Mouse (Mus musculus) forebrain, embryonic 10.5 days (tissue): Measurements from ENCODE around the gene Cav1. TPM values are rescaled to one million over a fixed set of nuclear protein-coding genes. Genes with fewer than 3 reads are reported as not detected.

Source experiments
- DNase-seq: peaks from one replicate; pipeline ENCODE4 v3.0.0-alpha.2; 2017; ENCODE audit warnings: low spot score; ENCODE audit errors: extremely low spot score
- H3K27ac ChIP-seq: fragments of 300-500 bp; sonication (generic); 2 replicates; pipeline ENCODE4 v1.5.1; 2016; ENCODE audit warnings: mild to moderate bottlenecking
- H3K27me3 ChIP-seq: fragments of 300-500 bp; sonication (generic); 2 replicates; pipeline ENCODE4 v1.6.1; 2016; ENCODE audit warnings: mild to moderate bottlenecking; ENCODE audit not compliant: poor library complexity, severe bottlenecking
- H3K36me3 ChIP-seq: fragments of 300-500 bp; sonication (generic); replicated peaks from 2 replicates; pipeline ENCODE4 v1.6.1; 2016; ENCODE audit warnings: mild to moderate bottlenecking, moderate library complexity
- H3K4me1 ChIP-seq: fragments of 300-500 bp; sonication (generic); 2 replicates; pipeline ENCODE4 v1.6.1; 2016
- H3K4me3 ChIP-seq: fragments of 300-500 bp; sonication (generic); 2 replicates; pipeline ENCODE4 v1.5.1; 2016; ENCODE audit warnings: mild to moderate bottlenecking, moderate library complexity
- H3K9me3 ChIP-seq: fragments of 300-500 bp; sonication (generic); 2 replicates; pipeline ENCODE4 v1.6.1; 2016; ENCODE audit warnings: mild to moderate bottlenecking, moderate library complexity
- WGBS: fragments of 180-500 bp; shearing (Covaris S2); methylation state at CpG from one replicate; pipeline ENCODE4 v1.1.7; 2016; 5-methylcytosine and 5-hydroxymethylcytosine counted together
- polyA plus RNA-seq: library from polyadenylated mRNA; unstranded; fragments of >200 nt; fragmentation: Nextera tagmentation; extraction: Ambion mirVana; gene quantifications from 2 replicates; pipeline ENCODE4 v1.2.1, GENCODE M21; 2016

Cav1 gene
- 4.7 and 5.6 TPM in 2 replicates for polyA plus RNA-seq

- Histone ChIP-seq H3K27me3 (peaks cover 57% of the 10 kb centered on the region), H3K36me3 (no peaks in the 10 kb centered on the region), H3K9me3 (no peaks in the 10 kb centered on the region), H3K4me3 (peak within 1 kb of the TSS; percentile 58), H3K27ac (peak within 1 kb of the TSS; percentile 51), H3K4me1 (peaks cover 24% of the 10 kb centered on the region)
- under 1% methylated on average over 26 of the region's 26 CpGs for WGBS
- peak; percentile 64 for DNase-seq
Measured at GRCm38 (mm10) chr6:17305954-17306601, at the start of gene Cav1. Cav1 (plus strand) TSS chr6:17306335.

- H3K27ac ChIP-seq, result no peak overlapping the region
- WGBS, result 91% methylated on average over 1 of the region's 1 CpGs
- no peak overlapping the region for H3K4me3 ChIP-seq
Measured at GRCm38 (mm10) chr6:17258142-17258541, 48.0 kb upstream of the Cav1 start.

GRCm38 (mm10) chr6:17258911-17259310 lies 47.2 kb upstream of the Cav1 start:
- Histone ChIP-seq H3K27me3 (no peaks in the 10 kb centered on the region), H3K27ac (no peak overlapping the region), H3K9me3 (no peaks in the 10 kb centered on the region), H3K4me3 (no peak overlapping the region), H3K4me1 (no peaks in the 10 kb centered on the region), H3K36me3 (no peaks in the 10 kb centered on the region)
- no peak for DNase-seq
- 95% methylated on average over 1 of the region's 1 CpGs for WGBS

More at GRCm38 (mm10) chr6:17258142-17258541, 48.0 kb upstream of the Cav1 start:
- no peaks in the 10 kb centered on the region for H3K4me1 ChIP-seq
- H3K36me3 ChIP-seq, result no peaks in the 10 kb centered on the region
- no peaks in the 10 kb centered on the region for H3K9me3 ChIP-seq
- no peak for DNase-seq
- H3K27me3 ChIP-seq, result no peaks in the 10 kb centered on the region

GRCm38 (mm10) chr6:17262786-17263185 lies 43.3 kb upstream of the Cav1 start:
- Histone ChIP-seq H3K9me3 (no peaks in the 10 kb centered on the region), H3K27me3 (no peaks in the 10 kb centered on the region), H3K4me3 (no peak overlapping the region), H3K4me1 (no peaks in the 10 kb centered on the region), H3K36me3 (no peaks in the 10 kb centered on the region), H3K27ac (no peak overlapping the region)
- DNase-seq, result no peak
- 59% methylated on average over 2 of the region's 2 CpGs for WGBS

- no peak for DNase-seq
- Histone ChIP-seq H3K36me3 (no peaks in the 10 kb centered on the region), H3K27ac (no peak overlapping the region), H3K9me3 (no peaks in the 10 kb centered on the region), H3K27me3 (no peaks in the 10 kb centered on the region), H3K4me1 (no peaks in the 10 kb centered on the region), H3K4me3 (no peak overlapping the region)
- WGBS, result 82% methylated on average over 4 of the region's 4 CpGs
Measured at GRCm38 (mm10) chr6:17265043-17265442, 41.1 kb upstream of the Cav1 start.

- Histone ChIP-seq H3K9me3 (no peaks in the 10 kb centered on the region), H3K27me3 (no peaks in the 10 kb centered on the region), H3K4me3 (no peak overlapping the region), H3K4me1 (no peaks in the 10 kb centered on the region), H3K27ac (no peak overlapping the region), H3K36me3 (no peaks in the 10 kb centered on the region)
- no peak for DNase-seq
- WGBS, result 87% methylated on average over 3 of the region's 3 CpGs
Measured at GRCm38 (mm10) chr6:17266466-17266865, 39.7 kb upstream of the Cav1 start.

GRCm38 (mm10) chr6:17278366-17278765 lies 27.8 kb upstream of the Cav1 start:
- Histone ChIP-seq H3K36me3 (no peaks in the 10 kb centered on the region), H3K27me3 (peaks cover 33% of the 10 kb centered on the region)

GRCm38 (mm10) chr6:17280939-17281756 lies 25.0 kb upstream of the Cav1 start, which contains the start of gene Cav2:
Cav2 (plus strand) TSS chr6:17281185.
- peak within 1 kb of the TSS; percentile 86 for H3K27ac ChIP-seq
- WGBS, result 1% methylated on average over 40 of the region's 40 CpGs

More at GRCm38 (mm10) chr6:17278366-17278765, 27.8 kb upstream of the Cav1 start:
- 87% methylated on average over 3 of the region's 3 CpGs for WGBS
- Histone ChIP-seq H3K4me1 (peaks cover 16% of the 10 kb centered on the region), H3K27ac (no peak overlapping the region), H3K9me3 (no peaks in the 10 kb centered on the region), H3K4me3 (no peak overlapping the region)
- no peak for DNase-seq

GRCm38 (mm10) chr6:17281757-17282092 lies 24.4 kb upstream of the Cav1 start:
- H3K4me3 ChIP-seq, result peak overlapping the region; percentile 67
- H3K27ac ChIP-seq, result peak overlapping the region; percentile 86; the same call in 1 of the 2 replicates
- H3K36me3 ChIP-seq, result no peaks in the 10 kb centered on the region
- no peaks in the 10 kb centered on the region for H3K9me3 ChIP-seq
- WGBS, result 29% methylated on average over 8 of the region's 8 CpGs
- H3K27me3 ChIP-seq, result peaks cover 33% of the 10 kb centered on the region
- no peak for DNase-seq
- H3K4me1 ChIP-seq, result peaks cover 21% of the 10 kb centered on the region

More at GRCm38 (mm10) chr6:17280939-17281756, 25.0 kb upstream of the Cav1 start, which contains the start of gene Cav2:
- Histone ChIP-seq H3K27me3 (peaks cover 33% of the 10 kb centered on the region), H3K9me3 (no peaks in the 10 kb centered on the region), H3K4me3 (peak within 1 kb of the TSS; percentile 67), H3K36me3 (no peaks in the 10 kb centered on the region), H3K4me1 (peaks cover 19% of the 10 kb centered on the region)
- peak; percentile 50 for DNase-seq

- DNase-seq, result no peak
- no peaks in the 10 kb centered on the region for H3K9me3 ChIP-seq
- no peak overlapping the region for H3K27ac ChIP-seq
- H3K36me3 ChIP-seq, result no peaks in the 10 kb centered on the region
- 55% methylated on average over 5 of the region's 5 CpGs for WGBS
- peaks cover 33% of the 10 kb centered on the region for H3K27me3 ChIP-seq
- H3K4me3 ChIP-seq, result peak overlapping the region; percentile 67; the same call in 1 of the 2 replicates
- peaks cover 22% of the 10 kb centered on the region for H3K4me1 ChIP-seq
Measured at GRCm38 (mm10) chr6:17282159-17282558, 24.0 kb upstream of the Cav1 start.

- Histone ChIP-seq H3K36me3 (no peaks in the 10 kb centered on the region), H3K4me3 (no peak overlapping the region), H3K4me1 (peaks cover 22% of the 10 kb centered on the region), H3K27me3 (peaks cover 33% of the 10 kb centered on the region), H3K27ac (no peak overlapping the region), H3K9me3 (no peaks in the 10 kb centered on the region)
- no peak for DNase-seq
- WGBS, result 89% methylated on average over 3 of the region's 3 CpGs
Measured at GRCm38 (mm10) chr6:17283834-17284233, 22.3 kb upstream of the Cav1 start.

- Histone ChIP-seq H3K4me1 (peaks cover 14% of the 10 kb centered on the region), H3K4me3 (no peak overlapping the region), H3K36me3 (no peaks in the 10 kb centered on the region), H3K9me3 (no peaks in the 10 kb centered on the region), H3K27me3 (peaks cover 15% of the 10 kb centered on the region), H3K27ac (no peak overlapping the region)
- 84% methylated on average over 4 of the region's 4 CpGs for WGBS
- DNase-seq, result no peak
Measured at GRCm38 (mm10) chr6:17286381-17286780, 19.8 kb upstream of the Cav1 start.

GRCm38 (mm10) chr6:17295116-17295515 lies 11.0 kb upstream of the Cav1 start:
- WGBS, result 69% methylated on average over 5 of the region's 5 CpGs
- no peaks in the 10 kb centered on the region for H3K9me3 ChIP-seq
- H3K36me3 ChIP-seq, result no peaks in the 10 kb centered on the region
- DNase-seq, result no peak
- peaks cover 23% of the 10 kb centered on the region for H3K4me1 ChIP-seq
- no peak overlapping the region for H3K27ac ChIP-seq
- H3K4me3 ChIP-seq, result no peak overlapping the region
- H3K27me3 ChIP-seq, result no peaks in the 10 kb centered on the region
